Mouse (Mus musculus): Measurements from ENCODE around the gene Aff1.

DNA sequence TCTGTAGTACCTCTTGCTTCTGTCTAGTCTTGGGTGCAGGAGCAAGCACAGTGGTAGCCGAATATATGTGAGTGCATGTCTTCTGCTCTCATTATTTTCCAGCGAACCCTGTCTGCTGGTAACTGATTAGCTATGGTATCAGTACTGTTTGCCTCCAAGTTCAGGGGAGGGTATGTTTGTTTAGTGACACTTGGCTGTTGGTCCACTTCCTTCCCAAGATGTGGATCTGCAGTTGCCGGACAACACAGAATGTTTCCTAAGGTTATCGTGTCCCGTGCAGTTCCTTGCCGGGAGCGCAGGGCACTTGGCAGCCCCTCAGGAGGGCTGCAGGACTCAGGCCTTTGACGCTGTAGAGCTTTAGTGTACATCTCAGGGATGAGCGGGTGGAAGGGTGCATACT, 128.9 kb downstream of the Aff1 start:
- no peak for TF ChIP-seq GATA1 (IDR thresholded peaks at IDR 0.05; ENCODE audit: low read length)
- no peak for TF ChIP-seq TAL1 (IDR thresholded peaks at IDR 0.05; ENCODE audit: low read length)
